9 mouse cellular contexts compared by ENCODE assay signal in the genomic region with DNA sequence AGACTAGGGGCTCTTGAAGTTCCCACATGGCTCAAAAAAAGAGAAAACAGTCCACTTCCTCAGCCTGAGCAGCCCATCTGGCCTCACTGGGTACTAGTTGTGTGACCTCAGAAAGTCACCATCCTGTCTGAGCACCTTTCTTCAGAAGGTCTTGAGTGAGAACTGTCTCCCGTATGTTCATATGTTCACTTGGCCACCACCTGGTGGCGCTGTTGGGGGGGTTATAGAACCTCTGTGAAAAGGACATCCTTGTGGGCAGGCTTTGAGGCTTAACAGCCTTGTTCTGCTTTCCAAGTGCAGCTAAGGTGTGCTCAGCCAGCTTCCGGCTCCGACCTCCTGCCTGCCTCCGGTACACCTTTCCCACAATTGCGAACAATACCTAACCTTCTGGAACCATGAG. TPM values are rescaled to one million over a fixed set of nuclear protein-coding genes. Genes with fewer than 3 reads are reported as not detected.
A peak's percentile ranks its signal among the peaks of the same experiment; 100 is the strongest.
DNase-seq lines count a peak whose midpoint lies in the region; ATAC-seq and TF ChIP-seq lines count a peak whose summit lies in the region.
"Had no signal": no experiment of that assay in that cellular context is flagged by ENCODE, and none has a peak within 500 bp of the region (broad histone marks: within the 10 kb centered on the region; RNA-seq: fewer than 3 reads in every experiment).

No protein-coding gene starts in this region.

- intact Hi-C loops in left cerebral cortex, postnatal 36 days (cut with DNase I), result no loop called here

- H3K4me3 ChIP-seq in lung, adult 2 months (replicated peaks; ENCODE audit: extremely low read depth, low read depth, low read length), result no peak overlapping the region
- H3K4me3 ChIP-seq: hindbrain, embryonic 15.5 days had no signal

- WGBS in lung, adult 2 months, result 64% methylated on average over 6 of the region's 6 CpGs

- no peak for TF ChIP-seq POLR2A in lung, adult 2 months (IDR thresholded peaks at IDR 0.05; ENCODE audit: borderline replicate concordance, extremely low read depth, low read depth, low read length)

- peak; percentile 60 for TF ChIP-seq CTCF in lung, adult 2 months (IDR thresholded peaks at IDR 0.05; ENCODE audit: insufficient read depth, low read length)

- no peaks in the 10 kb centered on the region; the same call in 1 of the 2 replicates for H3K4me1 ChIP-seq in lung, adult 2 months (ENCODE audit: control insufficient read depth, insufficient read depth, low read length)
- H3K4me1 ChIP-seq: hindbrain, embryonic 15.5 days had no signal

- ATAC-seq in CD4-positive, CD25-positive, alpha-beta regulatory T cell, adult 4 months, result no peak

- peak; percentile 38 for DNase-seq in CD4-positive, CD25-positive, alpha-beta regulatory T cell, adult 2 months (ENCODE audit: low read depth, low spot score)
- peak; percentile 59 for DNase-seq in kidney, postnatal 10 days
- no peak for DNase-seq in kidney, adult 9 months
- peak; percentile 64 for DNase-seq in embryo, embryonic 10 days (ENCODE audit: low spot score)
- DNase-seq in lung, adult 2 months, result no peak
- peak; percentile 78 for DNase-seq in thymus, postnatal 4 days
- DNase-seq in left cerebral cortex, postnatal 36 days (ENCODE audit: low spot score in 2 of 2), result no peak

RNA-seq across cellular contexts. Expression of gene Tppp3, which starts 10.1 kb away (rescaled TPM):
- polyA plus RNA-seq in CD4-positive, CD25-positive, alpha-beta regulatory T cell, adult 4 months (2017; shearing (Covaris generic)), result 1 to 10 TPM; 1.2 to 1.4 TPM
- polyA plus RNA-seq in lung, adult 2 months (2012; rRNA removed), result 785 and 816 TPM in 2 replicates
- 10 to 100 TPM; 36.1 to 46.4 TPM for total RNA-seq in left cerebral cortex, postnatal 36 days (2021)

RNA-seq across cellular contexts. Expression of gene Zdhhc1, which starts 15.2 kb away (rescaled TPM):
- 1 to 10 TPM in 1 of 2 experiments, under 1 TPM in 1; 0.97 to 1.5 TPM for polyA plus RNA-seq in CD4-positive, CD25-positive, alpha-beta regulatory T cell, adult 4 months (2017; shearing (Covaris generic))
- polyA plus RNA-seq in lung, adult 2 months (2012; rRNA removed), result 130 and 133 TPM in 2 replicates
- total RNA-seq in left cerebral cortex, postnatal 36 days (2021), result 10 to 100 TPM; 33.2 to 45.3 TPM

RNA-seq across cellular contexts. Expression of gene Hsd11b2, which starts 37.1 kb away (rescaled TPM):
- not detected for polyA plus RNA-seq in CD4-positive, CD25-positive, alpha-beta regulatory T cell, adult 4 months (2017; shearing (Covaris generic))
- 2.1 and 4.8 TPM in 2 replicates for polyA plus RNA-seq in lung, adult 2 months (2012; rRNA removed)
- total RNA-seq in left cerebral cortex, postnatal 36 days (2021), result under 1 TPM in 1 of 2 experiments, not detected in 1; 0.20 TPM

Comparison
In these comparisons a context has a peak if more than half of its experiments do, and no peak if none do; other contexts are left out.
1. DNase-seq: peak in CD4-positive, CD25-positive, alpha-beta regulatory T cell, adult 2 months (single experiment), kidney, postnatal 10 days (single experiment), embryo, embryonic 10 days (single experiment) and thymus, postnatal 4 days (single experiment); none in kidney, adult 9 months (single experiment), lung, adult 2 months (single experiment) and left cerebral cortex, postnatal 36 days (0 of 2).
2. RNA of gene Tppp3, which starts 10.1 kb away (polyA plus RNA-seq): 785 to 816 TPM in lung, adult 2 months; 1.2 to 1.4 TPM in CD4-positive, CD25-positive, alpha-beta regulatory T cell, adult 4 months; every median in the first group is over 100 times any median in the second.
3. RNA of gene Zdhhc1, which starts 15.2 kb away (polyA plus RNA-seq): 130 to 133 TPM in lung, adult 2 months; 0.97 to 1.5 TPM in CD4-positive, CD25-positive, alpha-beta regulatory T cell, adult 4 months; every median in the first group is over 10 times any median in the second.